Mouse (Mus musculus) gastrocnemius, adult 8-10 months (tissue): ENCODE measurements around the gene Zbtb2. TPM values are rescaled to one million over a fixed set of nuclear protein-coding genes. Genes with fewer than 3 reads are reported as not detected.

Experiments used
- DNase-seq, 2 experiments: peaks; one replicate each; pipeline ENCODE4 v3.0.0; 2022; ENCODE audit warnings: low spot score in 2 of 2
- total RNA-seq, 4 experiments: library from RNA; stranded (reverse); gene quantifications; 2 replicates each; pipeline ENCODE4 v1.2.4; 2022

The Zbtb2 gene
- total RNA-seq, 4 experiments from 2014 or later: 4.5 to 6.0 (median 5.2) TPM

DNA sequence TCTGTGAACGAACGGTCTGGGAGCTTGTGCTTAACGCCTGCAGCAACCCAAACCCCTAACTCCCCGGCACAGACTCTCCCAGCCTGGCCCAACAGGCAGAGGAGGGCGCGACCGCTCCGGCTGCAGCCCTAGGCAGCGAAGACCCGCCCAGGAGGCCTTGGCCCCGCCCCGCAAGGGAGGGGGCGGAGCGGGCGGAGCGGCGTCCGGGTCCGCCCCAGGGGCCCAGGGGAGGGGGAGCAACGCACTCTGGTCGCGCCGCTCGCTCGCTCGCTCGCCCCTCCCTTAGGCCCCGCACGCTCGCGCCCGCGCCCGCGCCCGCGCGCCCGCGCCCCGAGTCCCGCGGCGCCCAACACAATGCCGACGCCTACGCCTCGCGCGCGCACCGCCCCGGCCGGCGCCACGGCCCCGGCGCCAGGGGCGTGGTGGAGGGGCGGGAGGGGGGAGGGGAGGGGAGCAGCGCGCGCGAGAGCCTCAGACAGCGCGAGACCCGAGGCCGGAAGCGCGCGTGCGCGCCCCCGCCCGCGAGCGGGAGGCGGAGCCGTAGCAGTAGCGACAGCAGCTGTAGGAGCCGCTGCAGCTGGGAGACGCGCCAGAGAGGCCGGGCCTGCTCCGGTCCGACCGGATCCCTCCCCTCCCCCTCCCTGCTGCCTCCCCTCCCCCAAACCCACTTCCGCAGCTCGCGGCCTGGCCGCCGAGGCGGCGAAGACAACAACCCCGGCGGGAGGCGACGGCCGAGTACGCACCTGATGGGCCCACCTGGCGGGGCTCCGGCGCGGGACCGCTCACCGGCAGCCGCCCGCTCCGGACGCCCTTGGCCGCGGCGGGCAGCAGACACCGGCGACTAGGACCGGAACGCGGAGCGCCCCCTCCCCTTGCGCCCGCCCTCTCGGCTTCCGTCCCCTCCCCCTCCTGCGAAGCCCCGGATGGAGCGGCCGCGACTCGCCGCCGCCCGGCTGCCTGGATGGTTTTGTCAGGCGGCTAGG, 1.0 kb downstream of the Zbtb2 start:
- peak; percentile 93 to 97 for DNase-seq

DNA sequence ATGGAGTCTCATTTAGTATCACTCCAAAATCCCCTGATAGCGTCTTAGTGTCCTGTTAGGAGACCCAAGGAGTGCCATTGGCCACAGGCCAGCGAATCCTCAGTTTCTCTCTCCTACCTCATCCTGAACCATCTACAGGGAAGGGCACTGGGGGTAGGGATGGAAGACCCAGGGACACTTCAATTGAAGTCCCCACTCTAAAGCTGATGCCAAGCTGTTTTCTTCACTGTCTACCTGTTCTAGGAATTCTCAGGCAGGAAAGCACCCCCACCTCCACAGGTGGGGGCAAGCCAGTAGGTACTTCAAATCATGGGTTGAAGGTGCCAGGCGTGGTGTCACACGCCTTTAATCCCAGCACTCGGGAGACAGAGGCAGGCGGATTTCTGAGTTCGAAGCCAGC, 3.7 kb downstream of the Zbtb2 start:
- DNase-seq: no peak

DNA sequence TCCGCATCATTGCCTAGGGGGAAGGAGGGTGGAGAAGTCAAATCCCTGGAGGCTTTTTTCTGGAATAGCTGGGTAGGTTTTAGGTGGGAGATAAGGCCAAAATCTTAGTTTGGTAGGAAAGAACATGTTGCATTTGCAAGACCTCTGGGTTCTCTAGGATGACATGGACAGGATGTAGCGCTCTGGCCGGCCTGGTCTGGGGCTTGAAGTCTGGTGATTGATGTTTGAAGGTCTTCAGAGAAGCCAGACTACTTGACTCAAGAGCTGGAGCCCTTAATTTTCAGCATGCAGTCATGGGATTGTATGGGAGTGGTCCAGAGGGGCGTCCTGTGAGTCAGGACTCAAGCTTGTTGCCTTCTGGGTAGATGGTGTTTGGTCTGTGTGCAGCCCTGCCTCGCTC, 7.2 kb downstream of the Zbtb2 start:
- DNase-seq: no peak

DNA sequence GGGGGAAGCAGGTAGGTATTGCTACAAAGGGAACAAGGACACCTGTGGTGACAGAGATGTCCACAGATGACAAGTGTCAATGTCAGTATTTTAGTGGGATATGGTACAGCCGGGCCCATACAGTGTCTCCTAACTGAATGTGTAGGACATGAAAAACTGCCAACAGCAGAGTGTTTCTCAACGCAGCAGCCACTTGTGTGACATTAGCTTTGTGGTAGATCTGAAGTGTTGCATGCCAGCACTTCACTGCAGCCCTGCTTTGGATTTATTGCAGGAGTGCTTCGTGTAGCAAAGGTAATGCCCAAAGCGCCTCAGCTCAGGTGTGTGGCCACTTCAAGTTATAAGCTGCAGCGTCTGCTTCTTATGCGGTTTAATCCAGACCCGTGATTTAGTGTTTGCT, 11.0 kb downstream of the Zbtb2 start:
- no peak for DNase-seq

- DNase-seq: no peak
Observed at GRCm38 (mm10) chr10:4376461-4376860, 11.4 kb downstream of the Zbtb2 start.

- no peak for DNase-seq
Observed at GRCm38 (mm10) chr10:4375267-4375666, 12.6 kb downstream of the Zbtb2 start.

- no peak for DNase-seq
Observed at GRCm38 (mm10) chr10:4374734-4375133, 13.2 kb downstream of the Zbtb2 start.

DNA sequence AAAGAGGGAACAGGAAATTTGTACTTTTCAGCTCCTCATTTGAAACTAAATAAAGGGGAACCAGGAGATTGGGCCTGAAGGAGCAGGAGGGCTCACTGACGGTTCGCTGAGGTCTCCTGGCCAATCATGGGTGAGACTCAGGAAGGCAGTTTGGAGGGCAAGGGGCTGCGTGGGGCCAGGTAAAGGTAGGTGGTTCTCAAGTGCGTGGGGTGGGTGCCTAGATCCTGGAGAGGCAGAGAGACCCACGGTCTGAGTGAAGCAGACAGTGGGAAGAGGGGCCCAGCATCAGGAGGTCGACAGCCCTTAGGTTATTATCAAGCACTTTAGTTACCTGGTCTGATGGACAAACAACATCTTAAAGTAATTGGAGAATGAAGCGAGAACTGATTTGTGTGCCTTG, 13.7 kb downstream of the Zbtb2 start:
- DNase-seq: no peak

DNA sequence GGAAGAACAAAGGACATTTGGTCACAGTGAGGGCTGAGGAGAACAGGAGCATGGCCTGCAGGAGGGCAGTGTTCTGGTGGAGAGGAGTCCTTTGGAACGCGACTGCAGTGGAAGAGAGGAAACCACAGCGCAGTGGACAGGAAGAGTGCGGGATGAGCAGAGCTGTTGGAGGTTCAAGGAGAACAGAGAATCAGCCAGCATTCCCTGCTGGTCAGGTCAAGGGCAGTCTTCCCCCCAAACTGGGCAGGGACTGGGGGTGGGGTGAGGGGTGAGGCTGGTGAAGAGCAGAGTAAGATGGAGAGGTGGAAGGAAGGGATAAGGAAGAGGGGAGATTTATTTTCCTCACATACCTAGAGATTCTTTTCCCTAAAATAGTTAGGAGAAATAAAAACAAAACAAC, 14.3 kb downstream of the Zbtb2 start:
- no peak for DNase-seq

GRCm38 (mm10) chr10:4372011-4372410, 15.9 kb downstream of the Zbtb2 start:
- DNase-seq: no peak

GRCm38 (mm10) chr10:4370105-4370504, 17.8 kb downstream of the Zbtb2 start:
- DNase-seq: no peak

DNA sequence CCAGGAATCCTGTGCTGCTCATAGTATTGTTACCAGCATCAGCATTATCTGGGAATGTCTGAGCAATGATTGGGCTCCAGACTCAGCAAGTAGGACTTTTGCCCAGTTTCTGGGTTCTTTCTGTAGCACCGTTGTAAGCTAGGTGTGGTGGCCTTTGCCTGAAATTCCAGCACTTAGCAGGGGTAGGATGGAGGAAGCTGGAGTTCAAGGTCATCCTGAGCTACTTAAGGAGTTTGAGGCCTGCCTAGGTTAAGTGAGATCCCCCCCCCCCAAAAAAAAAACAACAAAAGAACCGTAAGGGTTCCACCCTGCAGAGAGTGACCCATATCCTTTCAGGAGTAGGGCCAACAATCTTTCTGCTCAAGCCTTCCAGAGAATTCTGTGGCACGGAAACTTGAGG, 23.3 kb downstream of the Zbtb2 start:
- no peak for DNase-seq

- no peak for DNase-seq
Observed at GRCm38 (mm10) chr10:4357435-4357834, 30.5 kb downstream of the Zbtb2 start.

DNA sequence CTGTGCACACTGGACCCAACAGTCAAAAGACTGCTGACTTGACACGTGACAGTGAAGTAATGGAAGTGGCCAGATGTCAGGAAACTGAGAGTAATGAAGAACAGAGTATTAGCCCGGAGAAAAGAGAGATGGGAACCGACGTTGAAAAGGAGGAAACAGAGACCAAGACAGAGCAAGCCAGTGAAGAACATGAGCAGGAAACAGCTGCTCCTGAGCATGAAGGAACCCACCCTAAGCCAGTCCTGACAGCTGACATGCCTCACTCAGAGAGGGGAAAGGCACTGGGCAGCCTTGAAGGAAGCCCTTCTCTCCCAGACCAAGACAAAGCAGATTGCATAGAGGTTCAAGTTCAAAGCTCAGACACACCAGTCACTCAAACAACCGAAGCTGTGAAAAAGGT, 31.3 kb downstream of the Zbtb2 start:
- DNase-seq: no peak

DNA sequence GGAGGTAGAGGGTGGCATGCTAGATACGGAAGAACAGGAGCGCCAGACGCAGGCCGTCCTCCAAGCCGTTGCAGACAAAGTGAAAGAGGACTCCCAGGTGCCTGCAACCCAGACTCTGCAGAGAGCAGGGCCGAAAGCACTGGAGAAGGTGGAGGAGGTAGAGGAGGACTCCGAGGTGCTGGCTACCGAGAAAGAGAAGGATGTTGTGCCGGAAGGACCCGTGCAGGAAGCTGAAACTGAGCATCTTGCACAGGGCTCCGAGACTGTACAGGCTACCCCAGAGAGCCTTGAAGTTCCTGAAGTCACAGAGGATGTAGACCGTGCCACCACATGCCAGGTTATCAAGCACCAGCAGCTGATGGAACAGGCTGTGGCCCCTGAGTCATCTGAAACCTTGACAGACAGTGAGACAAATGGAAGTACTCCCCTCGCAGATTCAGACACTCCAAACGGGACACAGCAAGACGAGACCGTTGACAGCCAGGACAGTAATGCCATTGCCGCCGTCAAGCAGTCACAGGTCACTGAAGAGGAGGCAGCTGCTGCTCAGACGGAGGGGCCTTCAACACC, 31.9 kb downstream of the Zbtb2 start:
- DNase-seq: no peak

- DNase-seq: peak in 1 of 2 experiments; percentile 33
Observed at GRCm38 (mm10) chr10:4354371-4355260, 33.3 kb downstream of the Zbtb2 start.

- no peak for DNase-seq
Observed at GRCm38 (mm10) chr10:4347591-4347990, 40.3 kb downstream of the Zbtb2 start.

DNA sequence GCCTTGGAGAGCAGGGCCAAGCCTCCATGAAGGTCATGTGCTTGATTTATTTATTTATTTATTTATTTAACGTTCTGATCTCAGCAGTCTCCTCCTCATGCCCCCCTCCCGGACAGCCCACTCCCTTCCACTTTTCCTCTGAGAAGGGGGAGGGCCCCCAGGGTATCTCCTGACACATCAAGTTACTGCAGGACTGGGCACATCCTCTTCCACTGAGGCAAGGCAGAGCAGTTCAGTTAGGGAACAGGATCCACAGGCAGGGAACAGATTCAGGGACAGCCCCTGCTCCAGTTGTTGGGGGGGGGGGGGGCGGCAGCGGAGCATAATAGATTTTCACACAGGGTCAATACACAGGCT, 40.8 kb downstream of the Zbtb2 start:
- no peak for DNase-seq

DNA sequence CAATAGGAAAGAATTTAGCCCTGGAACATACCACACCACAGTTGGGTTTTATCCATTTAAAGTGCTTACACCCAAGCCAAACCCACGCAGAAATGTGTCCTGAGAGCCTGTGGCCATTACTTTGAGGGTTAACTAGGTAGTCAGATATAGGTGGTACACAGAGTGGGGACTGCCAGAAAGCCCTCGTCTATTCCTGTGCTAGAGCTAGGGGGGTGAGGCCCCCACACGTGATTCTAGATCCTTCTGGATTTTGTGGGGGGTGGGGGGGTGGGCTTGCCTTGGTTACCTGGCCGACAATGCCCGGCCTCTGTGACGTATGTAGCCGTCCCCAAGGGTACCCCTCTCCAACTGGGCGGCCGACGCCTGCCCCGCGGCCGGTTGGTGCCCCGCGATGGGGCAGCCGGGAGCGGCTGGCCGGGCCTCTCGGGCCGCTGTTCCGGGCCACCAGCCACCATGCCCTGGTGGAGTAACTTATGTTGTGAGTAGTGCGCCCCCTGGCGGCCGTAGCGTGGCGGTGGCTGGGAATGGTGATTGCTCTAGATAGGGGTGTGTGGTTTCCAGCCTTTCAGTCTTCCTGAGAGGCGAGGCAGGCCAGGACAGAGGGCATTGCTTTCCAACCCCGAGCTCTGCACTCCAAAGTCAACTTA, 41.3 kb downstream of the Zbtb2 start:
- peak; percentile 91 to 92 for DNase-seq

- DNase-seq: no peak
Observed at GRCm38 (mm10) chr10:4341430-4341829, 46.5 kb downstream of the Zbtb2 start.

DNA sequence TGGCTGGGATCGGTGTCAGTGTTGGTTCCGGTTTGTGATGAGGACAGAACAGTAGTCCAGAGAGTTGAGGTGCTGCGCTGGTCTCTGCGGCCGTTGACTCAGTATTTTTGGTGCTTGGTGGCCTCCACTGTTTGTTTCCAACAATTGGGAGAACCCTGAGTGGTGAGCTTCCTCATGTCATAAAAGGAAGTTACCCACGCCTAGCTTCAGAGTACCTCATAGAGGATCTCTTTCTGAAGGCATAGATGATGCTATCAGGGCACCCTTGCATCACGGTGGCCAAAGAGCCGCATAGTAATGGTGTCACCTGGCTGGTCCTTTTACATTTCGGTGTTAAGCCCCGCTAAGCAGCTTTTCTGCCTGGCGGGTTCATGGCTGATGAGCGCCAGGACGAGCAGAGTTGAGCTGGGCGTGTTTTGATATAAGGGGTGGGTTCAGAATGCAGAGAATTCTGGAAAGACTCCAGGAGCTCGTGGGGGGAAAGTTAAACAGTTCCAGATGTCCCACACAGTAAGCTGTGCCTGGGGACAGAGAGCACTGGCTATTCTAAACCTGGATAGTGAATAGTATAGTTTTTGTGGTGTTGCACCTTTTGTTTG, 48.9 kb downstream of the Zbtb2 start:
- peak; percentile 30 to 31 for DNase-seq
